Mouse (Mus musculus) stomach, postnatal 0 days (tissue): ENCODE measurements at regions not wholly inside any gene's neighbourhood (a gene's known extent, or its start where the extent isn't known, plus 50 kb on each side); places are given as distances from the start of the nearest gene placed in this dataset.

Experiments
- CTCF ChIP-seq: IDR thresholded peaks from 2 replicates; pipeline ENCODE4 v1.5.1; 2016; ENCODE audit warnings: antibody characterized with exemption, low read depth, mild to moderate bottlenecking, moderate library complexity
- EP300 ChIP-seq: optimal IDR thresholded peaks from 2 replicates; pipeline ENCODE3; 2016; ENCODE audit warnings: antibody characterized with exemption

DNA sequence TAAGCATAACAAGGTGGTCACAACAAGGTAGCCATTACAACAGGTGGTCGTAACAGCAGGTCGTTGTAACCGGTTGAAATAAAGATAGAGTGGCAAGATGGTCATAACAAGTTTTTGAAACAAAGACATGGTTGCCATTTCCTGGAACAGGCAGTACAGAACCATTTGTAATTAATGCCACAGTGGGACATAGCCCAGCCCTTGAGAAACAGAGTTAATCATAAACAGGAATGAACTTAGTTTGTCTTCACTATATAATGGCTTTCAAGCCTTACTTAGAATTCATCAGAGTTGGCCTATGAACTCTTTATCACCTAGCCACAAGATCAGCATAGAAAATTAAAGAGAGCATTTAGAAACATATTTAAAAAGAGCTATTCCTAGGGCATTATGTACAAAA, 53.0 kb upstream of the Jak2 start:
- no peak for TF ChIP-seq EP300
- no peak for TF ChIP-seq CTCF
